Mouse (Mus musculus) lung, postnatal 0 days (tissue): ENCODE data around the gene Taf1.

ENCODE experiments used
- CTCF ChIP-seq: IDR thresholded peaks from 2 replicates; pipeline ENCODE4 v1.5.1; 2016; ENCODE audit warnings: antibody characterized with exemption, mild to moderate bottlenecking
- EP300 ChIP-seq: IDR thresholded peaks from 2 replicates; pipeline ENCODE4 v1.6.1; 2016; ENCODE audit warnings: antibody characterized with exemption, mild to moderate bottlenecking, control low read depth

DNA sequence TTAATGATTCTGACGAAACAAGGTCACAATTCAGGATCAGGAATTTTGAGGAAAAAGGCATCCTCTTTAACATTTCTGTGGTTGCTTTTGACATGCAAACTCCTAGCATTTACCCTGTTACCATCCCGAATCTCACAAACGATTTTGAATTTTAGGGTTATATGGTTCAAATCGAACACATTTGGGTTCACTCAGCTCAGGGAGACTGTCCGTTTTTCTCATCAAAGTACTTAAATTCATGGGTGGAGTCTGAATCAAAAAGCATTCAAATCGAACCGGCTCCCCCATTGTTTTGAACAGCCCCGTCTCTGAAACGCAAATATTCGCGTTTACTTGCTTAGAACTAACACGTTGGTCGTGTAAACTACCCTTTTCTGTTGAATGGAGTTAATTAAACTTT, 106.8 kb downstream of the Taf1 start:
- TF ChIP-seq CTCF: no peak
- TF ChIP-seq EP300: no peak
